Mouse (Mus musculus): ENCODE results near the gene Gm13084.
"Not testable (repeated sequence)": the region's sequence is repeated elsewhere in the genome, so short reads cannot be mapped to it uniquely, and the experiment has no call there.

Gene Gm13084

GRCm38 (mm10) chr4:143815993-143816392 is at the start of gene Gm13084:
Gene Gm13084, minus strand, starts transcription at chr4:143816093.
- no peak for DNase-seq (ENCODE audit: low read depth, low spot score)

- DNase-seq (ENCODE audit: low read depth, low spot score): not testable (repeated sequence)
These were observed 30.3 kb upstream of the Gm13084 start, which contains the start of gene Gm13103 for GRCm38 (mm10) chr4:143846197-143846596. Gene Gm13103, plus strand, starts transcription at chr4:143846497.

- not testable (repeated sequence) for DNase-seq (ENCODE audit: low read depth, low spot score)
These were observed 26.8 kb downstream of the Gm13084 start, which contains the start of gene Gm13023 for GRCm38 (mm10) chr4:143789052-143789451. Gene Gm13023, plus strand, starts transcription at chr4:143789352.
